Mouse (Mus musculus): Measurements from ENCODE around the gene Megf8. TPM values are rescaled to one million over a fixed set of nuclear protein-coding genes. Genes with fewer than 3 reads are reported as not detected.
"Not testable (repeated sequence)": the region's sequence is repeated elsewhere in the genome, so short reads cannot be mapped to it uniquely, and the experiment has no call there.

Gene Megf8
- polyA plus RNA-seq, 1 experiment from 2014 or later = 13.0 TPM

- WGBS = 38% methylated on average over 7 of the region's 7 CpGs
- peaks cover 20% of the 10 kb centered on the region; the same call in 1 of the 2 replicates for H3K4me1 ChIP-seq (ENCODE audit: control insufficient read depth, insufficient read depth, low read length)
- H3K27me3 ChIP-seq (ENCODE audit: control insufficient read depth, insufficient read depth, low read length) = 0 out of 2 replicates have a peak, but pooled peaks cover 18% of the 10 kb centered on the region
- H3K4me3 ChIP-seq (ENCODE audit: low read depth, low read length) = no peak overlapping the region
- no peaks in the 10 kb centered on the region for H3K9me3 ChIP-seq (ENCODE audit: control insufficient read depth, low read depth, low read length)
- H3K9ac ChIP-seq (replicated peaks; ENCODE audit: low read depth, low read length) = no peak overlapping the region
- ATAC-seq (ENCODE audit: insufficient number of reproducible peaks, insufficient read depth, low FRiP score, low read depth) = no peak
- no peak overlapping the region for H3K27ac ChIP-seq (ENCODE audit: low read length)
- H3K4me2 ChIP-seq (replicated peaks; ENCODE audit: low read depth, low read length) = no peak overlapping the region
- H3K36me3 ChIP-seq (ENCODE audit: control insufficient read depth, insufficient read depth, low read length) = no peaks in the 10 kb centered on the region
These were observed 3.6 kb upstream of the Megf8 start for GRCm38 (mm10) chr7:25313325-25313724.

DNA sequence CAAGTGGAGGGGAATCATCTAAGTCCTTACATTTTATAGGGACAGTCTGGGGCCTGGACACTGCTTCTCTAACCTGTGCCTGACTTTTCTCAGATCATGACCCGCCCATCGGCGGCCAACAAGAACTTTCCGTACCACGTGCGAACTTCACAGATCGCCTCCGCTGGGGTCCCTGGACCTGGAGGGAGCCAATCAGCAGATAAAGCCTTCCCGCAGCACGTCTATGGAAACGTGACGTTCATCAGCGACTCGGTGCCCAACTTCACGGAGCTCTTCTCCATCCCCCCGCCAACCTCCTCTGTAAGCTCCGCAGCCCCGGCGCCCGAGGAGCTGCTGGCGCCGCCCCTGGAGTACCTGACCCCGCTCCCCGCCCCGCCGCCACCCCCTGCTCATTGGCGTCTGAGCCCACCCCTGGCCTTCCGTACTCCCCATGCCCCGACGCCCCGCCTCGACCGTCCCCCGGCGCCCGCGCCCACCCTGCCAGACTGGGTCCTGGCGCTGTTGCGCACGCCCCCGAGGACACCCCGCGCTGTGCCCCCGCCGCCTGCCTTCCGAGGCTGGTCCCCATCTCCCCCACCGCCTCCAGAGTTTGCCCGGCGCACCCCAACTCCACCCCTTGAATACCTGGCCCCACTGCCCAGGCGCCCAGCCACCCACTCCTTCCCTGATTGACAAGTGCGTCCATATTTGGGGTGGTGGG is 2.2 kb upstream of the Megf8 start:
- Histone ChIP-seq H3K4me3 (ENCODE audit: low read depth, low read length) (peak overlapping the region; percentile 36), H3K36me3 (ENCODE audit: control insufficient read depth, insufficient read depth, low read length) (no peaks in the 10 kb centered on the region), H3K9me3 (ENCODE audit: control insufficient read depth, low read depth, low read length) (no peaks in the 10 kb centered on the region), H3K4me2 (replicated peaks; ENCODE audit: low read depth, low read length) (peak overlapping the region; percentile 73), H3K9ac (replicated peaks; ENCODE audit: low read depth, low read length) (no peak overlapping the region), H3K4me1 (ENCODE audit: control insufficient read depth, insufficient read depth, low read length) (peaks cover 20% of the 10 kb centered on the region; the same call in 1 of the 2 replicates), H3K27me3 (ENCODE audit: control insufficient read depth, insufficient read depth, low read length) (0 out of 2 replicates have a peak, but pooled peaks cover 18% of the 10 kb centered on the region), H3K27ac (ENCODE audit: low read length) (no peak overlapping the region)
- ATAC-seq (ENCODE audit: insufficient number of reproducible peaks, insufficient read depth, low FRiP score, low read depth) = no peak
- 2% methylated on average over 51 of the region's 51 CpGs for WGBS

DNA sequence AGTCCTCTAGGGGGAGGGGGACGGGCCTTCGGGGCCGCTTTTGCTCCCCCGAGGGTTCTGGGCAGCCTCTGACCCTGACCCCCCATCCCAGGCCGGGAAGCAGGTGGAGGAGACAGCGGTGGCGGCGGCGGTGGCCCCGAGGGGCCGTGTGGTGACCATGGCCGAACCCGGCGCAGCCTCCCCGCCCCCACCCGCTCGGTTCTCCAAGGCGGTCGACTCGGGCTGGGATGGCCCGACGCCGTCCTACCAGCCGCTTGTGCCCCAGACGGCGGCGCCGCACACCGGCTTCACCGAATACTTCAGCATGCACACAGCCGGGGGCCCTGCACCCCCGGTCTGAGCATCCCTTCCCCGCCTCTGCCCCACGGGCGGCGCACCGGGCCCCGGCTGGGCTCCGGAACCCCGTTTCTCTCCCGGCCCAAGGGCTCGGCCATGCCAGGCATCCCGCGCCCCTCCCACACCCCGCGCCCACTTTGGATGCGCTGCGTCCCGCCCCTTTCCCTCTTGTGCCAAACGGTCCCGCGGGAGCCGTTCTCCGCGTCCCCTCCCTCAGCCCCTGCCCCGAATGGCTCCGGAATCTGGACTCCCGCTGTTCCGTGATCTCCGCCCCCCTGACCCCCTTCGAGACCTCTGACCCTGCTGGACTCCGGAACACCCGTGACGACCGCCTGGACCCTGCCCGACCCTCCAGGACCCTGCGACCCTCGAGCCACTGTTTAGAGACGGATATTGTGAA is 1.5 kb upstream of the Megf8 start:
- Histone ChIP-seq H3K4me2 (replicated peaks; ENCODE audit: low read depth, low read length) (peak overlapping the region; percentile 73), H3K9me3 (ENCODE audit: control insufficient read depth, low read depth, low read length) (no peaks in the 10 kb centered on the region), H3K27me3 (ENCODE audit: control insufficient read depth, insufficient read depth, low read length) (0 out of 2 replicates have a peak, but pooled peaks cover 18% of the 10 kb centered on the region), H3K27ac (ENCODE audit: low read length) (no peak overlapping the region), H3K9ac (replicated peaks; ENCODE audit: low read depth, low read length) (no peak overlapping the region; the same call in 1 of the 2 replicates), H3K4me3 (ENCODE audit: low read depth, low read length) (peak overlapping the region; percentile 36), H3K4me1 (ENCODE audit: control insufficient read depth, insufficient read depth, low read length) (peaks cover 20% of the 10 kb centered on the region; the same call in 1 of the 2 replicates), H3K36me3 (ENCODE audit: control insufficient read depth, insufficient read depth, low read length) (no peaks in the 10 kb centered on the region)
- no peak for ATAC-seq (ENCODE audit: insufficient number of reproducible peaks, insufficient read depth, low FRiP score, low read depth)
- under 1% methylated on average over 57 of the region's 69 CpGs for WGBS

GRCm38 (mm10) chr7:25317446-25317999 is 559 bp downstream of the Megf8 start:
- H3K9me3 ChIP-seq (ENCODE audit: control insufficient read depth, low read depth, low read length) = no peaks in the 10 kb centered on the region
- ATAC-seq (ENCODE audit: insufficient number of reproducible peaks, insufficient read depth, low FRiP score, low read depth) = no peak
- peak overlapping the region; percentile 86 for H3K27ac ChIP-seq (ENCODE audit: low read length)
- H3K4me1 ChIP-seq (ENCODE audit: control insufficient read depth, insufficient read depth, low read length) = peaks cover 27% of the 10 kb centered on the region
- H3K36me3 ChIP-seq (ENCODE audit: control insufficient read depth, insufficient read depth, low read length) = no peaks in the 10 kb centered on the region
- H3K9ac ChIP-seq (replicated peaks; ENCODE audit: low read depth, low read length) = peak overlapping the region; percentile 77
- H3K4me3 ChIP-seq (ENCODE audit: low read depth, low read length) = peak overlapping the region; percentile 65
- H3K4me2 ChIP-seq (replicated peaks; ENCODE audit: low read depth, low read length) = peak overlapping the region; percentile 99
- WGBS = 13% methylated on average over 21 of the region's 21 CpGs
- 0 out of 2 replicates have a peak, but pooled peaks cover 14% of the 10 kb centered on the region for H3K27me3 ChIP-seq (ENCODE audit: control insufficient read depth, insufficient read depth, low read length)

GRCm38 (mm10) chr7:25322058-25322484 is 5.1 kb downstream of the Megf8 start:
- Histone ChIP-seq H3K9me3 (ENCODE audit: control insufficient read depth, low read depth, low read length) (no peaks in the 10 kb centered on the region), H3K27ac (ENCODE audit: low read length) (peak overlapping the region; percentile 82), H3K36me3 (ENCODE audit: control insufficient read depth, insufficient read depth, low read length) (no peaks in the 10 kb centered on the region), H3K4me2 (replicated peaks; ENCODE audit: low read depth, low read length) (peak overlapping the region; percentile 24), H3K9ac (replicated peaks; ENCODE audit: low read depth, low read length) (no peak overlapping the region), H3K4me1 (ENCODE audit: control insufficient read depth, insufficient read depth, low read length) (peaks cover 18% of the 10 kb centered on the region), H3K4me3 (ENCODE audit: low read depth, low read length) (peak overlapping the region; percentile 2; the same call in 1 of the 2 replicates), H3K27me3 (ENCODE audit: control insufficient read depth, insufficient read depth, low read length) (no peaks in the 10 kb centered on the region)
- ATAC-seq (ENCODE audit: insufficient number of reproducible peaks, insufficient read depth, low FRiP score, low read depth) = peak; percentile 82
- 8% methylated on average over 6 of the region's 6 CpGs for WGBS

GRCm38 (mm10) chr7:25323219-25323618 is 6.3 kb downstream of the Megf8 start:
- 83% methylated on average over 2 of the region's 2 CpGs for WGBS

DNA sequence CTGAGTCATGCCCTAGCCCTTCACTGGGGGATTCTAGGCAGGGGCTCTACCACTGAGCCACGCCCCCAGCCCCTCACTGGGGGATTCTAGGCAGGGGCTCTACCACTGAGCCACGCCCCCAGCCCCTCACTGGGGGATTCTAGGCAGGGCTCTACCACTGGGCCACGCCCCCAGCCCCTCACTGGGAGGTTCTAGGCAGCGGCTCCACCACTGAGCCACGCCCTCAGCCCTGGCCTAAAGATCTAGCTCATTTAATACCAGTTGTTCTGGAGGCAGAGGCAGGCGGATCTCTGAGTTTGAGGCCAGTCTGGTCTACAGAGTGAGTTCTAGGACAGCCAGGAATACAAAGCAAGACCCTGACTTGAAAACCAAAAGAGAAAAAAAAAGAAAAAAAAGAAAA is 8.5 kb downstream of the Megf8 start:
- whole genome bisulfite sequencing = 85% methylated on average over 5 of the region's 6 CpGs
- H3K9ac ChIP-seq (replicated peaks; ENCODE audit: low read depth, low read length); H3K27ac ChIP-seq (ENCODE audit: low read length); H3K27me3 ChIP-seq (ENCODE audit: control insufficient read depth, insufficient read depth, low read length); H3K9me3 ChIP-seq (ENCODE audit: control insufficient read depth, low read depth, low read length); H3K36me3 ChIP-seq (ENCODE audit: control insufficient read depth, insufficient read depth, low read length); H3K4me1 ChIP-seq (ENCODE audit: control insufficient read depth, insufficient read depth, low read length); H3K4me2 ChIP-seq (replicated peaks; ENCODE audit: low read depth, low read length); H3K4me3 ChIP-seq (ENCODE audit: low read depth, low read length); ATAC-seq (ENCODE audit: insufficient number of reproducible peaks, insufficient read depth, low FRiP score, low read depth): not testable (repeated sequence)

More at GRCm38 (mm10) chr7:25323219-25323618, 6.3 kb downstream of the Megf8 start:
- Histone ChIP-seq H3K4me2 (replicated peaks; ENCODE audit: low read depth, low read length) (no peak overlapping the region), H3K4me1 (ENCODE audit: control insufficient read depth, insufficient read depth, low read length) (peaks cover 8% of the 10 kb centered on the region), H3K9me3 (ENCODE audit: control insufficient read depth, low read depth, low read length) (no peaks in the 10 kb centered on the region), H3K4me3 (ENCODE audit: low read depth, low read length) (no peak overlapping the region), H3K27me3 (ENCODE audit: control insufficient read depth, insufficient read depth, low read length) (no peaks in the 10 kb centered on the region), H3K9ac (replicated peaks; ENCODE audit: low read depth, low read length) (no peak overlapping the region), H3K36me3 (ENCODE audit: control insufficient read depth, insufficient read depth, low read length) (no peaks in the 10 kb centered on the region), H3K27ac (ENCODE audit: low read length) (no peak overlapping the region)
- no peak for ATAC-seq (ENCODE audit: insufficient number of reproducible peaks, insufficient read depth, low FRiP score, low read depth)

DNA sequence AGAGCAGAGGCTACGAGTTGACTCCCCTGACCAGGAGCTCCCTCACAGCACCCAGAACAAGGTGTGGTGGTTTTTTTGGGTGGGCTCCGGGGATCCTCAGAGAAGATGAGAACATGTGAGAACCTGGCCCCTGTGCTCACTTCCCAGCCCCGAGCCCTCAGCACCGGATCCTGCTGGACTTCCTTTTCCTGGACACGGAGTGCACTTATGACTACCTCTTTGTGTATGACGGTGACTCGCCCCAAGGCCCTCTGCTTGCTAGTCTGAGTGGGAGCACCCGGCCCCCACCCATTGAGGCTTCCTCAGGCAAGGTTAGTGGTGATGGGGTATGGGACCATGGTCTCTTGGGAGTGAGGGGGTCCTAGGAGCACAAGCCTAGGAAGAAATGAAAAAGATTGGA is 9.3 kb downstream of the Megf8 start:
- Histone ChIP-seq H3K27ac (ENCODE audit: low read length) (no peak overlapping the region), H3K4me1 (ENCODE audit: control insufficient read depth, insufficient read depth, low read length) (peaks cover 6% of the 10 kb centered on the region), H3K9ac (replicated peaks; ENCODE audit: low read depth, low read length) (no peak overlapping the region), H3K4me2 (replicated peaks; ENCODE audit: low read depth, low read length) (no peak overlapping the region), H3K9me3 (ENCODE audit: control insufficient read depth, low read depth, low read length) (no peaks in the 10 kb centered on the region), H3K4me3 (ENCODE audit: low read depth, low read length) (no peak overlapping the region), H3K36me3 (ENCODE audit: control insufficient read depth, insufficient read depth, low read length) (peaks cover 12% of the 10 kb centered on the region), H3K27me3 (ENCODE audit: control insufficient read depth, insufficient read depth, low read length) (no peaks in the 10 kb centered on the region)
- 87% methylated on average over 8 of the region's 8 CpGs for WGBS
- no peak for ATAC-seq (ENCODE audit: insufficient number of reproducible peaks, insufficient read depth, low FRiP score, low read depth)
